Comparison of ENCODE assay signal across 15 mouse cellular contexts in the genomic region with DNA sequence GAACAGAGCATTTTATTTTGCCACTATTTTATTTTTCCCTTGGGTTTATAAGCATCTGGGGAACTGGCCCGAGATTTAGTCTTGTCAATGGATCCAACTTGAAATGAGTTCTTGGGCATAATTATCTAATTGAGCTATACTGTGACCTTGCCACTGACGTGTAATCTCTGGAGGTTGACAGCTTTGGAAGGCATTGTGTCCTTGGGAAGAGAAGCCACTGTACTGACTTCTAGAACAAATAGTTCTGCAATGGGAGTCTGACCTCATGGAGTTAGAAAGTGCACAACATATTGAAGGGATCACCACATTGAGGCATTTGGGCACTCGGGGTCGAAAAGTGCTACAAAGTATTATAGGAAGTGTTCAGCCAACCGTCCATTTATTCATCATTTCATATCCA.
"Had no signal": no experiment of that assay in that cellular context is flagged by ENCODE, and none has a peak within 500 bp of the region (broad histone marks: within the 10 kb centered on the region; RNA-seq: fewer than 3 reads in every experiment).

No protein-coding gene starts in this region.

- H3K4me1 ChIP-seq: liver, embryonic 13.5 days had no signal

- H3K4me3 ChIP-seq: layer of hippocampus, adult 2 months; limb, embryonic 10.5 days; limb, embryonic 13.5 days; liver, embryonic 13.5 days had no signal

- H3K4me2 ChIP-seq: limb, embryonic 13.5 days; liver, embryonic 13.5 days; lung, embryonic 14.5 days; midbrain, embryonic 11.5 days had no signal

- H3K27ac ChIP-seq: kidney, postnatal 0 days; layer of hippocampus, adult 2 months; limb, embryonic 10.5 days; limb, embryonic 13.5 days; liver, embryonic 13.5 days had no signal

- H3K9ac ChIP-seq: limb, embryonic 13.5 days; liver, embryonic 13.5 days; lung, embryonic 14.5 days had no signal

- H3K27me3 ChIP-seq: limb, embryonic 13.5 days; liver, embryonic 13.5 days had no signal

- H3K9me3 ChIP-seq: limb, embryonic 10.5 days; liver, embryonic 13.5 days had no signal

- DNase-seq: kidney, adult 2 months; kidney, postnatal 25 days; layer of hippocampus, adult 9-11 months; liver; liver, embryonic 13.5 days; lung, embryonic 14.5 days; lung, postnatal 10 days; lung, postnatal 4 days; midbrain, embryonic 14.5 days; thymus, postnatal 25 days had no signal
